Mouse (Mus musculus): ENCODE measurements around the gene Icos. TPM values are rescaled to one million over a fixed set of nuclear protein-coding genes. Genes with fewer than 3 reads are reported as not detected.

The Icos gene
- total RNA-seq, 1 experiment, result not detected

- in situ Hi-C loops (cut with MboI; ENCODE audit: low sequenced_read_pairs in 2 of 2, unreplicated experiment in 2 of 2), result no loop called here
- TF ChIP-seq MAFK (IDR thresholded peaks at IDR 0.05; ENCODE audit: insufficient read depth, low read depth, low read length), result no peak
- TF ChIP-seq HCFC1 (IDR thresholded peaks at IDR 0.05; ENCODE audit: borderline replicate concordance, insufficient read depth, low read length), result no peak
- TF ChIP-seq CHD2 (IDR thresholded peaks at IDR 0.05; ENCODE audit: low read depth, low read length), result no peak
- no peak for TF ChIP-seq ZC3H11A (IDR thresholded peaks at IDR 0.05; ENCODE audit: borderline replicate concordance, low read depth, low read length)
- no peak for TF ChIP-seq ZNF384 (IDR thresholded peaks at IDR 0.05; ENCODE audit: low read depth, low read length)
- Histone ChIP-seq H3K4me3 (ENCODE audit: insufficient read depth in 1 of 2, low read depth in 1 of 2, low read length in 2 of 2, poor library complexity in 1 of 2, severe bottlenecking in 1 of 2) (no peak overlapping the region), H3K36me3 (ENCODE audit: control insufficient read depth, insufficient read depth, low read length, poor library complexity, severe bottlenecking) (no peaks in the 10 kb centered on the region), H3K9ac (ENCODE audit: insufficient read depth, low read depth, low read length, poor library complexity, severe bottlenecking) (no peak overlapping the region), H3K4me1 (ENCODE audit: control insufficient read depth in 2 of 2, insufficient read depth in 2 of 2, low read length in 2 of 2, poor library complexity in 1 of 2) (no peaks in the 10 kb centered on the region), H3K9me3 (ENCODE audit: control insufficient read depth, insufficient read depth, low read depth, low read length) (no peaks in the 10 kb centered on the region), H3K27ac (ENCODE audit: insufficient read depth, low read depth, low read length, poor library complexity, severe bottlenecking) (no peak overlapping the region)
- DNase-seq (ENCODE audit: low read depth, low spot score), result no peak
Observed at GRCm38 (mm10) chr1:60941056-60942048, 36.4 kb upstream of the Icos start.

GRCm38 (mm10) chr1:60942921-60943320 is 34.8 kb upstream of the Icos start:
- in situ Hi-C loops (cut with MboI; ENCODE audit: low sequenced_read_pairs in 2 of 2, unreplicated experiment in 2 of 2), result no loop called here

GRCm38 (mm10) chr1:60945633-60946401 is 31.9 kb upstream of the Icos start:
- no peak for DNase-seq (ENCODE audit: low read depth, low spot score)
- TF ChIP-seq MAFK (IDR thresholded peaks at IDR 0.05; ENCODE audit: insufficient read depth, low read depth, low read length) (no peak), CHD2 (IDR thresholded peaks at IDR 0.05; ENCODE audit: low read depth, low read length) (no peak), ZNF384 (IDR thresholded peaks at IDR 0.05; ENCODE audit: low read depth, low read length) (no peak), ZC3H11A (IDR thresholded peaks at IDR 0.05; ENCODE audit: borderline replicate concordance, low read depth, low read length) (no peak), HCFC1 (IDR thresholded peaks at IDR 0.05; ENCODE audit: borderline replicate concordance, insufficient read depth, low read length) (no peak)
- Histone ChIP-seq H3K27ac (ENCODE audit: insufficient read depth, low read depth, low read length, poor library complexity, severe bottlenecking) (no peak overlapping the region), H3K4me1 (ENCODE audit: control insufficient read depth in 2 of 2, insufficient read depth in 2 of 2, low read length in 2 of 2, poor library complexity in 1 of 2) (no peaks in the 10 kb centered on the region), H3K4me3 (ENCODE audit: insufficient read depth in 1 of 2, low read depth in 1 of 2, low read length in 2 of 2, poor library complexity in 1 of 2, severe bottlenecking in 1 of 2) (no peak overlapping the region), H3K9me3 (ENCODE audit: control insufficient read depth, insufficient read depth, low read depth, low read length) (no peaks in the 10 kb centered on the region), H3K9ac (ENCODE audit: insufficient read depth, low read depth, low read length, poor library complexity, severe bottlenecking) (no peak overlapping the region), H3K36me3 (ENCODE audit: control insufficient read depth, insufficient read depth, low read length, poor library complexity, severe bottlenecking) (no peaks in the 10 kb centered on the region)
- in situ Hi-C loops (cut with MboI; ENCODE audit: low sequenced_read_pairs in 2 of 2, unreplicated experiment in 2 of 2), result no loop called here

More at GRCm38 (mm10) chr1:60942921-60943320, 34.8 kb upstream of the Icos start:
- H3K9ac ChIP-seq (ENCODE audit: insufficient read depth, low read depth, low read length, poor library complexity, severe bottlenecking), result no peak overlapping the region
- DNase-seq (ENCODE audit: low read depth, low spot score), result no peak
- no peak overlapping the region for H3K4me3 ChIP-seq (ENCODE audit: insufficient read depth in 1 of 2, low read depth in 1 of 2, low read length in 2 of 2, poor library complexity in 1 of 2, severe bottlenecking in 1 of 2)
- H3K27ac ChIP-seq (ENCODE audit: insufficient read depth, low read depth, low read length, poor library complexity, severe bottlenecking), result no peak overlapping the region
- no peak for TF ChIP-seq CHD2 (IDR thresholded peaks at IDR 0.05; ENCODE audit: low read depth, low read length)
- no peak for TF ChIP-seq MAFK (IDR thresholded peaks at IDR 0.05; ENCODE audit: insufficient read depth, low read depth, low read length)
- no peak for TF ChIP-seq HCFC1 (IDR thresholded peaks at IDR 0.05; ENCODE audit: borderline replicate concordance, insufficient read depth, low read length)
- no peak for TF ChIP-seq ZC3H11A (IDR thresholded peaks at IDR 0.05; ENCODE audit: borderline replicate concordance, low read depth, low read length)
- TF ChIP-seq ZNF384 (IDR thresholded peaks at IDR 0.05; ENCODE audit: low read depth, low read length), result no peak
- no peaks in the 10 kb centered on the region for H3K36me3 ChIP-seq (ENCODE audit: control insufficient read depth, insufficient read depth, low read length, poor library complexity, severe bottlenecking)
- H3K9me3 ChIP-seq (ENCODE audit: control insufficient read depth, insufficient read depth, low read depth, low read length), result no peaks in the 10 kb centered on the region
- no peaks in the 10 kb centered on the region for H3K4me1 ChIP-seq (ENCODE audit: control insufficient read depth in 2 of 2, insufficient read depth in 2 of 2, low read length in 2 of 2, poor library complexity in 1 of 2)

GRCm38 (mm10) chr1:60948112-60948511 is 29.6 kb upstream of the Icos start:
- in situ Hi-C loops (cut with MboI; ENCODE audit: low sequenced_read_pairs in 2 of 2, unreplicated experiment in 2 of 2), result no loop called here
- TF ChIP-seq ZC3H11A (IDR thresholded peaks at IDR 0.05; ENCODE audit: borderline replicate concordance, low read depth, low read length), result no peak
- no peak for TF ChIP-seq CHD2 (IDR thresholded peaks at IDR 0.05; ENCODE audit: low read depth, low read length)
- no peak for TF ChIP-seq MAFK (IDR thresholded peaks at IDR 0.05; ENCODE audit: insufficient read depth, low read depth, low read length)
- DNase-seq (ENCODE audit: low read depth, low spot score), result no peak
- Histone ChIP-seq H3K9ac (ENCODE audit: insufficient read depth, low read depth, low read length, poor library complexity, severe bottlenecking) (no peak overlapping the region), H3K4me1 (ENCODE audit: control insufficient read depth in 2 of 2, insufficient read depth in 2 of 2, low read length in 2 of 2, poor library complexity in 1 of 2) (no peaks in the 10 kb centered on the region), H3K4me3 (ENCODE audit: insufficient read depth in 1 of 2, low read depth in 1 of 2, low read length in 2 of 2, poor library complexity in 1 of 2, severe bottlenecking in 1 of 2) (no peak overlapping the region), H3K36me3 (ENCODE audit: control insufficient read depth, insufficient read depth, low read length, poor library complexity, severe bottlenecking) (no peaks in the 10 kb centered on the region), H3K9me3 (ENCODE audit: control insufficient read depth, insufficient read depth, low read depth, low read length) (no peaks in the 10 kb centered on the region), H3K27ac (ENCODE audit: insufficient read depth, low read depth, low read length, poor library complexity, severe bottlenecking) (no peak overlapping the region)
